Mouse (Mus musculus) small intestine, adult 2 months (tissue): ENCODE data around the gene Grip2.

Source experiments
- CTCF ChIP-seq: fragments of 200-500 bp; IDR thresholded peaks from 2 replicates; pipeline ENCODE4 v1.5.1; 2012; ENCODE audit warnings: low read depth, mild to moderate bottlenecking, control low read depth, inconsistent platforms, low read length, moderate library complexity, mixed read lengths; ENCODE audit not compliant: insufficient replicate concordance, insufficient read length; ENCODE audit errors: extremely low read depth
- POLR2A ChIP-seq: fragments of 200-500 bp; IDR thresholded peaks from 2 replicates; pipeline ENCODE4 v1.6.1; 2012; ENCODE audit warnings: low read depth, mild to moderate bottlenecking, control low read depth, inconsistent platforms, low read length, moderate library complexity

- TF ChIP-seq CTCF (no peak), POLR2A (no peak)
Measured at GRCm38 (mm10) chr6:91808022-91808421, 19.0 kb downstream of the Grip2 start.
